Mouse (Mus musculus) kidney, embryonic 16.5 days (tissue): Measurements from ENCODE around the gene Gm2075. TPM values are rescaled to one million over a fixed set of nuclear protein-coding genes. Genes with fewer than 3 reads are reported as not detected.

ENCODE experiments used
- polyA plus RNA-seq: library from polyadenylated mRNA; unstranded; fragments of >200 nt; fragmentation: Nextera tagmentation; extraction: Ambion mirVana; gene quantifications from 2 replicates; pipeline ENCODE4 v1.2.1, GENCODE M21; 2015

Gm2075 gene
- polyA plus RNA-seq, 1 experiment from 2014 or later = not detected

Other genes with a start within 250 kb of the Gm2075 start
- gene Gm21319, start 236.1 kb upstream of the Gm2075 start, polyA plus RNA-seq = not detected in 2 replicates
- not detected in 2 replicates for gene Gm21936, start 216.3 kb upstream of the Gm2075 start, polyA plus RNA-seq
- not detected in 2 replicates for gene BB287469, start 195.3 kb upstream of the Gm2075 start, polyA plus RNA-seq
- gene Gm2001, start 169.5 kb upstream of the Gm2075 start, polyA plus RNA-seq = not detected in 2 replicates
- gene Gm2016, start 137.8 kb upstream of the Gm2075 start, polyA plus RNA-seq = 0.13 TPM in 1 of 2 replicates, not detected in the other
- gene Gm2022, start 116.5 kb upstream of the Gm2075 start, polyA plus RNA-seq = not detected in 2 replicates
- not detected in 2 replicates for gene Gm2035, start 92.0 kb upstream of the Gm2075 start, polyA plus RNA-seq
- gene Gm2042, start 57.8 kb upstream of the Gm2075 start, polyA plus RNA-seq = not detected in 2 replicates
- gene Gm6803, start 6.9 kb downstream of the Gm2075 start, polyA plus RNA-seq = not detected in 2 replicates
- gene Gm2056, start 15.2 kb downstream of the Gm2075 start, polyA plus RNA-seq = not detected in 2 replicates
- not detected in 2 replicates for gene Gm16368, start 71.8 kb downstream of the Gm2075 start, polyA plus RNA-seq
- gene Gm10436, start 170.3 kb downstream of the Gm2075 start, polyA plus RNA-seq = 0.14 TPM in 1 of 2 replicates, not detected in the other
- gene Gm8332, start 238.3 kb downstream of the Gm2075 start, polyA plus RNA-seq = not detected in 2 replicates